Mouse (Mus musculus) kidney, adult 2 months (tissue): ENCODE results near the gene Rab27a.

Experiments
- CTCF ChIP-seq: fragments of 200-500 bp; conservative IDR thresholded peaks from 2 replicates; pipeline ENCODE4 v1.5.1; 2011; ENCODE audit warnings: low read depth, mild to moderate bottlenecking, control low read depth, low read length, moderate library complexity, mixed read lengths; ENCODE audit not compliant: insufficient read depth, insufficient read length
- POLR2A ChIP-seq: fragments of 200-500 bp; IDR thresholded peaks from one replicate; pipeline ENCODE4 v1.6.1; 2011; ENCODE audit warnings: low read depth, low read length, control low read depth

- TF ChIP-seq CTCF (peak; percentile 50), POLR2A (no peak)
These were observed 77.1 kb downstream of the Rab27a start for GRCm38 (mm10) chr9:73121735-73122134.
